Mouse (Mus musculus) limb, embryonic 11.5 days (tissue): ENCODE measurements around the gene Prr22. TPM values are rescaled to one million over a fixed set of nuclear protein-coding genes. Genes with fewer than 3 reads are reported as not detected.

Experiments used
- ATAC-seq: fragments of 200-750 bp; cut with Nextera tagmentation; 2 replicates; pipeline ENCODE4 v1.8.0; 2017; ENCODE audit warnings: low read depth; ENCODE audit not compliant: insufficient number of reproducible peaks, low FRiP score, low TSS enrichment
- DNase-seq: peaks from one replicate; pipeline ENCODE4 v3.0.0-alpha.2; 2015; ENCODE audit warnings: low spot score
- H3K27ac ChIP-seq: fragments of 300-500 bp; sonication (generic); replicated peaks from 2 replicates; pipeline ENCODE4 v1.5.1; 2014; ENCODE audit warnings: low read depth, mild to moderate bottlenecking, low read length
- H3K27me3 ChIP-seq: fragments of 300-500 bp; sonication (generic); 2 replicates; pipeline ENCODE4 v1.6.1; 2014; ENCODE audit warnings: mild to moderate bottlenecking, low read length, mixed read lengths; ENCODE audit not compliant: control insufficient read depth, insufficient read depth
- H3K36me3 ChIP-seq: fragments of 300-500 bp; sonication (generic); 2 replicates; pipeline ENCODE4 v1.6.1; 2014; ENCODE audit warnings: mild to moderate bottlenecking, low read length, moderate library complexity, mixed read lengths; ENCODE audit not compliant: control insufficient read depth, insufficient read depth
- H3K4me1 ChIP-seq: fragments of 300-500 bp; sonication (generic); 2 replicates; pipeline ENCODE4 v1.6.1; 2014; ENCODE audit warnings: low read length, mixed read lengths; ENCODE audit not compliant: control insufficient read depth, insufficient read depth
- H3K4me2 ChIP-seq: fragments of 300-500 bp; sonication (generic); 2 replicates; pipeline ENCODE4 v1.6.1; 2014; ENCODE audit warnings: low read depth, mild to moderate bottlenecking, moderate library complexity; ENCODE audit not compliant: severe bottlenecking
- H3K4me3 ChIP-seq: fragments of 300-500 bp; sonication (generic); 2 replicates; pipeline ENCODE4 v1.5.1; 2014; ENCODE audit warnings: low read depth, low read length
- H3K9ac ChIP-seq: fragments of 300-500 bp; sonication (generic); 2 replicates; pipeline ENCODE4 v1.6.1; 2014; ENCODE audit warnings: mild to moderate bottlenecking, low read length
- H3K9me3 ChIP-seq: fragments of 300-500 bp; sonication (generic); 2 replicates; pipeline ENCODE4 v1.6.1; 2016; ENCODE audit warnings: low read length; ENCODE audit not compliant: control insufficient read depth
- WGBS: fragments of 180-500 bp; shearing (Covaris S2); extraction: QIAGEN DNeasy Blood & Tissue Kit; methylation state at CpG from one replicate; pipeline ENCODE4 v1.1.7; 2014; 5-methylcytosine and 5-hydroxymethylcytosine counted together
- polyA plus RNA-seq: library from polyadenylated mRNA; unstranded; fragments of >200 nt; fragmentation: Nextera tagmentation; extraction: Ambion mirVana; gene quantifications from 2 replicates; pipeline ENCODE4 v1.2.1, GENCODE M21; 2014

The Prr22 gene
- polyA plus RNA-seq, 1 experiment from 2014 or later = 1.2 TPM

- H3K36me3 ChIP-seq = no peaks in the 10 kb centered on the region
- WGBS = 87% methylated on average over 5 of the region's 5 CpGs
- no peak overlapping the region for H3K4me3 ChIP-seq
- DNase-seq = no peak
- H3K9ac ChIP-seq = no peak overlapping the region
- no peaks in the 10 kb centered on the region; the same call in 1 of the 2 replicates for H3K4me1 ChIP-seq
- H3K27ac ChIP-seq = no peak overlapping the region
- no peak for ATAC-seq
- no peaks in the 10 kb centered on the region for H3K9me3 ChIP-seq
- no peak overlapping the region for H3K4me2 ChIP-seq
- H3K27me3 ChIP-seq = 0 out of 2 replicates have a peak, but pooled peaks cover 3% of the 10 kb centered on the region
Observed at GRCm38 (mm10) chr17:56804952-56805351, 34.9 kb downstream of the Prr22 start.

DNA sequence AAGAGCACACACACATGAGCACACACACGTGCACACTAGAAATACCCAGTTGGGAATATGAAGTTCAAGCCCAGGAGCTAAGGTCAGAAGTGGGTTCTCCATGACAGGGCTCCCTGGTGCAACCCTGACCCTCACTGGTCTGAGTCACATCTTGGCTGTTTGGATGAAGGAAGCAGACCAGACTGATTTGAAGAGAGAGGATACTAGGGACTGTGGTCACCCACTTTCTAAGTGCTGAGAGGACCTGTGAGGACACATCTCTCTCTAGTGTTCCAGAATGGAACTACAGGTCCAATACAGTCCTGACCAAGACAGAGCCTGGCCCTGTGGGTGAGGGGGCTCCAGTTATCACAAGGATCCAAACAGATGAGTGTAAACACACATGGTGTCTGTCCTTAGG is 35.7 kb downstream of the Prr22 start:
- H3K27ac ChIP-seq = no peak overlapping the region
- no peaks in the 10 kb centered on the region for H3K9me3 ChIP-seq
- H3K27me3 ChIP-seq = 0 out of 2 replicates have a peak, but pooled peaks cover 3% of the 10 kb centered on the region
- no peak overlapping the region for H3K9ac ChIP-seq
- no peaks in the 10 kb centered on the region for H3K36me3 ChIP-seq
- H3K4me1 ChIP-seq = no peaks in the 10 kb centered on the region; the same call in 1 of the 2 replicates
- H3K4me2 ChIP-seq = no peak overlapping the region
- ATAC-seq = no peak
- H3K4me3 ChIP-seq = no peak overlapping the region
- 86% methylated on average over 1 of the region's 1 CpGs for WGBS
- no peak for DNase-seq

DNA sequence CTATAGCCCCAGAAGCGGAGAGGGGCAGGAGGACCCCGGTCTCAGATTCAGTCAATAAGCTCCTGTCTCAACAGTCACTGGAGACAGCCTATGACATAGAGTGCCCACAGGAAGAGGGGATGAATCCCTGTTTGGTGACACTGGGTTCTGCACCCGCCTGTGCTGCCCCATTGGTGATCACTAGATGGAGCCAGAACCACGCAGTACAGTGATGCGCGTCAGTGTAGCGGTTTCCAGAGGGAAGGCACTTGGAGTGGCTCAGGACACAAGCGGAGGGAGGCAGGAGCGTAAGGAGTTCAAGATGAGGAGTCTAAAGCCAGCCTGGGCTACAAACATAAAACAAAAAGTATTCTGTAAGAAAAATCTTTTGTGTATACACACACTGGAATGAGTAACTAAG is 38.5 kb downstream of the Prr22 start:
- H3K4me3 ChIP-seq = no peak overlapping the region
- DNase-seq (peak; percentile 84), ATAC-seq (peak; percentile 59; the same call in 1 of the 2 replicates)
- H3K27ac ChIP-seq = no peak overlapping the region
- WGBS = 12% methylated on average over 9 of the region's 9 CpGs
- H3K9me3 ChIP-seq = no peaks in the 10 kb centered on the region
- no peaks in the 10 kb centered on the region for H3K36me3 ChIP-seq
- no peak overlapping the region for H3K4me2 ChIP-seq
- H3K27me3 ChIP-seq = 0 out of 2 replicates have a peak, but pooled peaks cover 3% of the 10 kb centered on the region
- no peaks in the 10 kb centered on the region; the same call in 1 of the 2 replicates for H3K4me1 ChIP-seq
- no peak overlapping the region for H3K9ac ChIP-seq

GRCm38 (mm10) chr17:56810245-56810644 is 40.2 kb downstream of the Prr22 start:
- H3K9ac ChIP-seq = no peak overlapping the region
- H3K36me3 ChIP-seq = no peaks in the 10 kb centered on the region
- 6% methylated on average over 3 of the region's 3 CpGs for WGBS
- 0 out of 2 replicates have a peak, but pooled peaks cover 3% of the 10 kb centered on the region for H3K27me3 ChIP-seq
- H3K27ac ChIP-seq = 0 out of 2 replicates have a peak overlapping the region, but pooled peaks have one; percentile 4
- H3K9me3 ChIP-seq = no peaks in the 10 kb centered on the region
- DNase-seq = peak; percentile 59
- 0 out of 2 replicates have a peak, but pooled peaks have one; percentile 28 for ATAC-seq
- no peak overlapping the region for H3K4me2 ChIP-seq
- H3K4me1 ChIP-seq = no peaks in the 10 kb centered on the region; the same call in 1 of the 2 replicates
- no peak overlapping the region for H3K4me3 ChIP-seq

GRCm38 (mm10) chr17:56814316-56815056 is 44.4 kb downstream of the Prr22 start:
- Histone ChIP-seq H3K27me3 (no peaks in the 10 kb centered on the region), H3K9ac (no peak overlapping the region), H3K4me1 (no peaks in the 10 kb centered on the region; the same call in 1 of the 2 replicates), H3K27ac (no peak overlapping the region), H3K9me3 (no peaks in the 10 kb centered on the region), H3K36me3 (no peaks in the 10 kb centered on the region), H3K4me3 (no peak overlapping the region), H3K4me2 (no peak overlapping the region)
- ATAC-seq (0 out of 2 replicates have a peak, but pooled peaks have one; percentile 37), DNase-seq (peak; percentile 88)
- 18% methylated on average over 24 of the region's 24 CpGs for WGBS

DNA sequence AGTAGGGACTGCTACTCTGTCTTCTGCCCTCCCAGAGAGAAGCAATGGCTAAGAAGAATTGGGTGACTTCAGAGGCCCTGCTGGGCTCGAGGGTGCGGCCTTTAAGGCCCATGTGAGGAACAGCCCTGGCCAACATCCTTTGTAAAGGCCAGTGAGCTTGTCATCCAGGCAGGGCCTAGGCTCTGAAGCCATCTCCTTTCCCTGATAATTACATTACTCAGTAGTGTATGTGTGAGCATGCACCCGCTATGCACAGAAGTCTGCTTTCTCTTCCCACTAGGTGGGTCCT is 45.0 kb downstream of the Prr22 start:
- no peak overlapping the region for H3K9ac ChIP-seq
- H3K4me1 ChIP-seq = no peaks in the 10 kb centered on the region; the same call in 1 of the 2 replicates
- no peak for ATAC-seq
- DNase-seq = no peak
- H3K27me3 ChIP-seq = no peaks in the 10 kb centered on the region
- no peak overlapping the region for H3K27ac ChIP-seq
- H3K4me2 ChIP-seq = no peak overlapping the region
- H3K9me3 ChIP-seq = no peaks in the 10 kb centered on the region
- no peak overlapping the region for H3K4me3 ChIP-seq
- 86% methylated on average over 3 of the region's 3 CpGs for WGBS
- no peaks in the 10 kb centered on the region for H3K36me3 ChIP-seq

DNA sequence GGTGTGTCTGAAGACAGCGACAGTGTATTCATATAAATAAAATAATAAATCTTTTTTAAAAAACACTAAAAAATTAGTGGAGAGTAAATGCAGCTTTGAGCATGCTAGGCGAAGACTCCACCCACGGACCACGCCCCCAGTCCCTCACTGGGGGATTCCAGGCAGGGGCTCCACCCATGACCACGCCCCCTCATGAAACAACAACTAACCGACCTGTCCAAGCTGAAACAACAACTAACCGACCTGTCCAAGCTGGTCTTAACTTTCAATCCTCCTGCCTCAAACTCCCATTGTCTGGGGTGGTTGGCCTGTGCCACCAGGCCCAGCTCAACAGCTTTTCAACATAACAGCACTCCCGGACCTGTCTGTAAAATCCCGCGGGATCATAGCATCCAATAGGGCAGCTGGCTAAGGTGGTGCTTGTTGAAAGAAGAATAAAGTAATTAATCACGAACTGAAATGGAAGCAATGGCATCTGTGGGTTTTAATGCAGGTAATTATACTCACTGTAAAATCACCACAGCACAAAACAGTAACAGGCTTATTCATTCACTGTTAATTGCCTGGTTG is 48.1 kb downstream of the Prr22 start:
- ATAC-seq (peak; percentile 24; the same call in 1 of the 2 replicates), DNase-seq (no peak)
- Histone ChIP-seq H3K27me3 (no peaks in the 10 kb centered on the region), H3K27ac (no peak overlapping the region), H3K4me1 (no peaks in the 10 kb centered on the region), H3K9ac (no peak overlapping the region), H3K9me3 (no peaks in the 10 kb centered on the region), H3K36me3 (no peaks in the 10 kb centered on the region), H3K4me2 (no peak overlapping the region), H3K4me3 (no peak overlapping the region)
- WGBS = 27% methylated on average over 11 of the region's 11 CpGs

- no peak overlapping the region for H3K4me3 ChIP-seq
- no peaks in the 10 kb centered on the region for H3K36me3 ChIP-seq
- WGBS = 77% methylated on average over 6 of the region's 6 CpGs
- DNase-seq (no peak), ATAC-seq (no peak)
- no peaks in the 10 kb centered on the region for H3K27me3 ChIP-seq
- no peak overlapping the region for H3K4me2 ChIP-seq
- no peaks in the 10 kb centered on the region for H3K9me3 ChIP-seq
- no peak overlapping the region for H3K9ac ChIP-seq
- no peak overlapping the region for H3K27ac ChIP-seq
- H3K4me1 ChIP-seq = no peaks in the 10 kb centered on the region
Observed at GRCm38 (mm10) chr17:56819032-56819545, 49.0 kb downstream of the Prr22 start.
